Mouse (Mus musculus): ENCODE measurements around the gene Tff3. TPM values are rescaled to one million over a fixed set of nuclear protein-coding genes. Genes with fewer than 3 reads are reported as not detected.

Tff3 gene
- polyA plus RNA-seq, 1 experiment from 2014 or later = not detected

GRCm38 (mm10) chr17:31119429-31119828 is 10.0 kb downstream of the Tff3 start:
- Histone ChIP-seq H3K36me3 (no peaks in the 10 kb centered on the region), H3K27ac (replicated peaks) (no peak overlapping the region), H3K9me3 (replicated peaks) (no peaks in the 10 kb centered on the region), H3K4me1 (0 out of 2 replicates have a peak, but pooled peaks cover 3% of the 10 kb centered on the region), H3K27me3 (no peaks in the 10 kb centered on the region), H3K4me3 (replicated peaks) (no peak overlapping the region), H3K4me2 (replicated peaks) (no peak overlapping the region), H3K9ac (no peak overlapping the region)
- ATAC-seq (ENCODE audit: insufficient number of reproducible peaks, low FRiP score, low TSS enrichment, low read depth) = no peak
- WGBS = 4% methylated on average over 7 of the region's 7 CpGs

GRCm38 (mm10) chr17:31117946-31118345 is 11.5 kb downstream of the Tff3 start:
- no peak overlapping the region for H3K4me3 ChIP-seq (replicated peaks)
- H3K4me2 ChIP-seq (replicated peaks) = no peak overlapping the region
- no peaks in the 10 kb centered on the region for H3K27me3 ChIP-seq
- 0 out of 2 replicates have a peak, but pooled peaks cover 7% of the 10 kb centered on the region for H3K4me1 ChIP-seq
- H3K9me3 ChIP-seq (replicated peaks) = no peaks in the 10 kb centered on the region
- 71% methylated on average over 5 of the region's 5 CpGs for WGBS
- H3K9ac ChIP-seq = no peak overlapping the region
- H3K36me3 ChIP-seq = no peaks in the 10 kb centered on the region
- no peak overlapping the region for H3K27ac ChIP-seq (replicated peaks)
- no peak for ATAC-seq (ENCODE audit: insufficient number of reproducible peaks, low FRiP score, low TSS enrichment, low read depth)

- H3K4me2 ChIP-seq (replicated peaks) = no peak overlapping the region
- H3K36me3 ChIP-seq = no peaks in the 10 kb centered on the region
- no peak for ATAC-seq (ENCODE audit: insufficient number of reproducible peaks, low FRiP score, low TSS enrichment, low read depth)
- 0 out of 2 replicates have a peak, but pooled peaks cover 11% of the 10 kb centered on the region for H3K4me1 ChIP-seq
- H3K9ac ChIP-seq = no peak overlapping the region
- no peak overlapping the region for H3K27ac ChIP-seq (replicated peaks)
- WGBS = 61% methylated on average over 6 of the region's 6 CpGs
- H3K9me3 ChIP-seq (replicated peaks) = no peaks in the 10 kb centered on the region
- no peaks in the 10 kb centered on the region for H3K27me3 ChIP-seq
- H3K4me3 ChIP-seq (replicated peaks) = no peak overlapping the region
Observed at GRCm38 (mm10) chr17:31116063-31116462, 13.4 kb downstream of the Tff3 start.

- Histone ChIP-seq H3K4me2 (replicated peaks) (no peak overlapping the region), H3K27me3 (no peaks in the 10 kb centered on the region), H3K9ac (no peak overlapping the region), H3K36me3 (0 out of 2 replicates have a peak, but pooled peaks cover 10% of the 10 kb centered on the region), H3K27ac (replicated peaks) (peak overlapping the region; percentile 44; the same call in 1 of the 2 replicates), H3K4me1 (0 out of 2 replicates have a peak, but pooled peaks cover 8% of the 10 kb centered on the region), H3K4me3 (replicated peaks) (no peak overlapping the region), H3K9me3 (replicated peaks) (no peaks in the 10 kb centered on the region)
- ATAC-seq (ENCODE audit: insufficient number of reproducible peaks, low FRiP score, low TSS enrichment, low read depth) = peak; percentile 24; the same call in 1 of the 2 replicates
- WGBS = 42% methylated on average over 9 of the region's 9 CpGs
Observed at GRCm38 (mm10) chr17:31113191-31113856, 16.1 kb downstream of the Tff3 start.

GRCm38 (mm10) chr17:31108388-31108787 is 21.1 kb downstream of the Tff3 start:
- no peak for ATAC-seq (ENCODE audit: insufficient number of reproducible peaks, low FRiP score, low TSS enrichment, low read depth)

GRCm38 (mm10) chr17:31103823-31104222 is 25.6 kb downstream of the Tff3 start:
- 82% methylated on average over 8 of the region's 8 CpGs for WGBS
- no peak overlapping the region for H3K4me2 ChIP-seq (replicated peaks)
- H3K27ac ChIP-seq (replicated peaks) = no peak overlapping the region
- ATAC-seq (ENCODE audit: insufficient number of reproducible peaks, low FRiP score, low TSS enrichment, low read depth) = no peak
- H3K9me3 ChIP-seq (replicated peaks) = no peaks in the 10 kb centered on the region
- H3K4me3 ChIP-seq (replicated peaks) = no peak overlapping the region
- 0 out of 2 replicates have a peak, but pooled peaks cover 4% of the 10 kb centered on the region for H3K36me3 ChIP-seq
- no peaks in the 10 kb centered on the region for H3K4me1 ChIP-seq
- H3K27me3 ChIP-seq = no peaks in the 10 kb centered on the region
- H3K9ac ChIP-seq = no peak overlapping the region

More at GRCm38 (mm10) chr17:31108388-31108787, 21.1 kb downstream of the Tff3 start:
- H3K27me3 ChIP-seq = no peaks in the 10 kb centered on the region
- 0 out of 2 replicates have a peak, but pooled peaks cover 8% of the 10 kb centered on the region for H3K4me1 ChIP-seq
- no peaks in the 10 kb centered on the region for H3K9me3 ChIP-seq (replicated peaks)
- H3K9ac ChIP-seq = no peak overlapping the region
- H3K4me2 ChIP-seq (replicated peaks) = no peak overlapping the region
- H3K27ac ChIP-seq (replicated peaks) = no peak overlapping the region
- H3K4me3 ChIP-seq (replicated peaks) = no peak overlapping the region
- H3K36me3 ChIP-seq = 0 out of 2 replicates have a peak, but pooled peaks cover 10% of the 10 kb centered on the region
- 87% methylated on average over 15 of the region's 15 CpGs for WGBS

GRCm38 (mm10) chr17:31103007-31103570 is 26.4 kb downstream of the Tff3 start:
- 87% methylated on average over 8 of the region's 8 CpGs for WGBS
- H3K9me3 ChIP-seq (replicated peaks) = no peaks in the 10 kb centered on the region
- H3K9ac ChIP-seq = no peak overlapping the region
- ATAC-seq (ENCODE audit: insufficient number of reproducible peaks, low FRiP score, low TSS enrichment, low read depth) = no peak
- H3K4me2 ChIP-seq (replicated peaks) = no peak overlapping the region
- H3K36me3 ChIP-seq = no peaks in the 10 kb centered on the region
- H3K27ac ChIP-seq (replicated peaks) = no peak overlapping the region
- H3K27me3 ChIP-seq = no peaks in the 10 kb centered on the region
- H3K4me3 ChIP-seq (replicated peaks) = no peak overlapping the region
- no peaks in the 10 kb centered on the region for H3K4me1 ChIP-seq

- 79% methylated on average over 5 of the region's 5 CpGs for WGBS
- H3K36me3 ChIP-seq = 0 out of 2 replicates have a peak, but pooled peaks cover 5% of the 10 kb centered on the region
- H3K4me2 ChIP-seq (replicated peaks) = no peak overlapping the region
- ATAC-seq (ENCODE audit: insufficient number of reproducible peaks, low FRiP score, low TSS enrichment, low read depth) = no peak
- H3K9me3 ChIP-seq (replicated peaks) = no peaks in the 10 kb centered on the region
- H3K27me3 ChIP-seq = no peaks in the 10 kb centered on the region
- no peak overlapping the region for H3K4me3 ChIP-seq (replicated peaks)
- no peak overlapping the region for H3K9ac ChIP-seq
- H3K27ac ChIP-seq (replicated peaks) = no peak overlapping the region
- H3K4me1 ChIP-seq = no peaks in the 10 kb centered on the region
Observed at GRCm38 (mm10) chr17:31098788-31099187, 30.7 kb downstream of the Tff3 start.

GRCm38 (mm10) chr17:31096893-31097292 is 32.6 kb downstream of the Tff3 start:
- H3K36me3 ChIP-seq = 0 out of 2 replicates have a peak, but pooled peaks cover 5% of the 10 kb centered on the region
- WGBS = 95% methylated on average over 2 of the region's 2 CpGs

GRCm38 (mm10) chr17:31095570-31095969 is 33.9 kb downstream of the Tff3 start:
- ATAC-seq (ENCODE audit: insufficient number of reproducible peaks, low FRiP score, low TSS enrichment, low read depth) = no peak
- 83% methylated on average over 7 of the region's 7 CpGs for WGBS
- Histone ChIP-seq H3K4me3 (replicated peaks) (no peak overlapping the region), H3K4me1 (peaks cover 8% of the 10 kb centered on the region; the same call in 1 of the 2 replicates), H3K4me2 (replicated peaks) (no peak overlapping the region), H3K27ac (replicated peaks) (no peak overlapping the region), H3K9ac (no peak overlapping the region), H3K9me3 (replicated peaks) (no peaks in the 10 kb centered on the region), H3K36me3 (0 out of 2 replicates have a peak, but pooled peaks cover 5% of the 10 kb centered on the region), H3K27me3 (no peaks in the 10 kb centered on the region)

More at GRCm38 (mm10) chr17:31096893-31097292, 32.6 kb downstream of the Tff3 start:
- Histone ChIP-seq H3K4me2 (replicated peaks) (no peak overlapping the region), H3K27ac (replicated peaks) (no peak overlapping the region), H3K9ac (no peak overlapping the region), H3K9me3 (replicated peaks) (no peaks in the 10 kb centered on the region), H3K27me3 (no peaks in the 10 kb centered on the region), H3K4me3 (replicated peaks) (no peak overlapping the region), H3K4me1 (no peaks in the 10 kb centered on the region)
- ATAC-seq (ENCODE audit: insufficient number of reproducible peaks, low FRiP score, low TSS enrichment, low read depth) = no peak

- H3K36me3 ChIP-seq = 0 out of 2 replicates have a peak, but pooled peaks cover 5% of the 10 kb centered on the region
- H3K4me2 ChIP-seq (replicated peaks) = no peak overlapping the region
- H3K4me1 ChIP-seq = peaks cover 16% of the 10 kb centered on the region
- H3K9ac ChIP-seq = no peak overlapping the region
- H3K9me3 ChIP-seq (replicated peaks) = no peaks in the 10 kb centered on the region
- ATAC-seq (ENCODE audit: insufficient number of reproducible peaks, low FRiP score, low TSS enrichment, low read depth) = no peak
- no peak overlapping the region for H3K27ac ChIP-seq (replicated peaks)
- H3K4me3 ChIP-seq (replicated peaks) = no peak overlapping the region
- H3K27me3 ChIP-seq = no peaks in the 10 kb centered on the region
- WGBS = 63% methylated on average over 5 of the region's 5 CpGs
Observed at GRCm38 (mm10) chr17:31094781-31095180, 34.7 kb downstream of the Tff3 start.

All from embryonic facial prominence, embryonic 15.5 days (tissue).